In genomic region chr9:64612984-64613649, GRCm38 (mm10) we compare ENCODE assay signal across 13 mouse cellular contexts.
A peak's percentile ranks its signal among the peaks of the same experiment; 100 is the strongest.
DNase-seq lines count a peak whose midpoint lies in the region; ATAC-seq and TF ChIP-seq lines count a peak whose summit lies in the region.
"Had no signal": no experiment of that assay in that cellular context is flagged by ENCODE, and none has a peak within 500 bp of the region (broad histone marks: within the 10 kb centered on the region; RNA-seq: fewer than 3 reads in every experiment).

No protein-coding gene starts in this region.

- intact Hi-C loops in heart, postnatal 10 days (cut with DNase I), result no loop called here

- no peaks in the 10 kb centered on the region for H3K9me3 ChIP-seq in heart, postnatal 0 days (replicated peaks; ENCODE audit: control insufficient read depth, low read length)
- no peaks in the 10 kb centered on the region for H3K9me3 ChIP-seq in heart, embryonic 12.5 days (replicated peaks)
- no peaks in the 10 kb centered on the region for H3K9me3 ChIP-seq in midbrain, embryonic 13.5 days
- no peaks in the 10 kb centered on the region for H3K9me3 ChIP-seq in midbrain, embryonic 11.5 days (ENCODE audit: control insufficient read depth, low read length)
- H3K9me3 ChIP-seq: embryonic facial prominence, embryonic 10.5 days had no signal

- no peak for ATAC-seq in heart, postnatal 0 days (ENCODE audit: insufficient read depth, low read depth)
- ATAC-seq in heart, embryonic 12.5 days (ENCODE audit: insufficient number of reproducible peaks, low FRiP score), result no peak
- peak; percentile 24; the same call in 1 of the 2 replicates for ATAC-seq in midbrain, embryonic 13.5 days
- no peak for ATAC-seq in midbrain, embryonic 11.5 days (ENCODE audit: low FRiP score)

- H3K27me3 ChIP-seq in heart, postnatal 0 days (ENCODE audit: control insufficient read depth, insufficient read depth, low read length), result no peaks in the 10 kb centered on the region
- peaks cover 12% of the 10 kb centered on the region; the same call in 1 of the 2 replicates for H3K27me3 ChIP-seq in heart, embryonic 12.5 days (replicated peaks)
- H3K27me3 ChIP-seq in midbrain, embryonic 13.5 days, result peaks cover 35% of the 10 kb centered on the region
- peaks cover 5% of the 10 kb centered on the region; the same call in 1 of the 2 replicates for H3K27me3 ChIP-seq in midbrain, embryonic 11.5 days (ENCODE audit: control insufficient read depth, insufficient read depth, low read length)
- H3K27me3 ChIP-seq: Patski had no signal

- no peak overlapping the region for H3K4me2 ChIP-seq in heart, postnatal 0 days (ENCODE audit: low read depth, low read length)
- H3K4me2 ChIP-seq in heart, embryonic 12.5 days, result no peak overlapping the region
- H3K4me2 ChIP-seq in midbrain, embryonic 13.5 days (replicated peaks), result peak overlapping the region; percentile 32
- H3K4me2 ChIP-seq in midbrain, embryonic 11.5 days, result no peak overlapping the region

- H3K36me3 ChIP-seq in heart, postnatal 0 days (replicated peaks; ENCODE audit: control insufficient read depth, insufficient read depth, low read length), result no peaks in the 10 kb centered on the region
- H3K36me3 ChIP-seq in heart, embryonic 12.5 days, result no peaks in the 10 kb centered on the region
- H3K36me3 ChIP-seq in midbrain, embryonic 13.5 days, result no peaks in the 10 kb centered on the region
- no peaks in the 10 kb centered on the region for H3K36me3 ChIP-seq in midbrain, embryonic 11.5 days (ENCODE audit: control insufficient read depth, insufficient read depth, low read length)
- H3K36me3 ChIP-seq: embryonic facial prominence, embryonic 10.5 days had no signal

- H3K27ac ChIP-seq in heart, postnatal 0 days (ENCODE audit: low read depth), result no peak overlapping the region
- no peak overlapping the region for H3K27ac ChIP-seq in heart, embryonic 12.5 days (ENCODE audit: poor library complexity, severe bottlenecking)
- H3K27ac ChIP-seq in midbrain, embryonic 13.5 days, result peak overlapping the region; percentile 72
- H3K27ac ChIP-seq in midbrain, embryonic 11.5 days (ENCODE audit: low read depth, low read length), result no peak overlapping the region
- H3K27ac ChIP-seq: embryonic facial prominence, embryonic 10.5 days had no signal

- no peak overlapping the region for H3K9ac ChIP-seq in heart, postnatal 0 days (replicated peaks; ENCODE audit: low read depth, low read length)
- H3K9ac ChIP-seq in heart, embryonic 12.5 days, result no peak overlapping the region
- no peak overlapping the region for H3K9ac ChIP-seq in midbrain, embryonic 13.5 days (replicated peaks)
- no peak overlapping the region for H3K9ac ChIP-seq in midbrain, embryonic 11.5 days (ENCODE audit: low read length)

- no peak for DNase-seq in heart, postnatal 0 days (ENCODE audit: low spot score)
- no peak for DNase-seq in midbrain, embryonic 11.5 days (ENCODE audit: low spot score, missing footprints)
- peak; percentile 91 for DNase-seq in brain, embryonic 14.5 days (ENCODE audit: low read depth)
- peak; percentile 18 for DNase-seq in naive thymus-derived CD4-positive, alpha-beta T cell, adult 2 months (ENCODE audit: low read depth)
- no peak for DNase-seq in c-Kit-positive CD71-positive TER-119-positive erythroid progenitor cells, embryonic 14.5 days (ENCODE audit: low spot score)
- no peak for DNase-seq in heart, postnatal 10 days
- DNase-seq: heart, postnatal 14 days; lung, adult 2 months; thymus, postnatal 25 days had no signal

- peak; percentile 19; the same call in 1 of the 2 replicates for TF ChIP-seq CTCF in heart, postnatal 0 days (IDR thresholded peaks at IDR 0.05; ENCODE audit: low read depth)
- TF ChIP-seq CTCF in brain, embryonic 14.5 days (IDR thresholded peaks at IDR 0.05; ENCODE audit: borderline replicate concordance, extremely low read depth, insufficient read depth, insufficient read length), result peak; percentile 13; the same call in 1 of the 2 replicates

- 49% methylated on average over 7 of the region's 7 CpGs for WGBS in heart, postnatal 0 days
- 50% methylated on average over 7 of the region's 7 CpGs for WGBS in heart, embryonic 12.5 days
- 39% methylated on average over 7 of the region's 7 CpGs for WGBS in midbrain, embryonic 13.5 days
- 44% methylated on average over 7 of the region's 7 CpGs for WGBS in midbrain, embryonic 11.5 days

- no peak for TF ChIP-seq POLR2A in brain, embryonic 14.5 days (IDR thresholded peaks at IDR 0.05; ENCODE audit: borderline replicate concordance, extremely low read depth, insufficient read depth, insufficient read length, poor library complexity, severe bottlenecking)

- H3K4me1 ChIP-seq in heart, postnatal 0 days (ENCODE audit: control insufficient read depth, insufficient read depth), result no peaks in the 10 kb centered on the region
- 0 out of 2 replicates have a peak, but pooled peaks cover 3% of the 10 kb centered on the region for H3K4me1 ChIP-seq in heart, embryonic 12.5 days (replicated peaks)
- H3K4me1 ChIP-seq in midbrain, embryonic 13.5 days (replicated peaks), result peaks cover 52% of the 10 kb centered on the region
- H3K4me1 ChIP-seq in midbrain, embryonic 11.5 days (ENCODE audit: control insufficient read depth, insufficient read depth, low read length), result peaks cover 20% of the 10 kb centered on the region

- no peak for TF ChIP-seq EP300 in heart, postnatal 0 days (IDR thresholded peaks at IDR 0.05; ENCODE audit: low read depth)

- H3K4me3 ChIP-seq in heart, postnatal 0 days (ENCODE audit: low read depth, low read length), result no peak overlapping the region
- no peak overlapping the region for H3K4me3 ChIP-seq in heart, embryonic 12.5 days
- H3K4me3 ChIP-seq in midbrain, embryonic 13.5 days (replicated peaks), result no peak overlapping the region
- H3K4me3 ChIP-seq in midbrain, embryonic 11.5 days (ENCODE audit: low read depth, low read length), result no peak overlapping the region
- H3K4me3 ChIP-seq: embryonic facial prominence, embryonic 10.5 days had no signal

Comparison
In these comparisons a context has a peak if more than half of its experiments do, and no peak if none do; other contexts are left out.
1. DNase-seq: peak in brain, embryonic 14.5 days (single experiment) and naive thymus-derived CD4-positive, alpha-beta T cell, adult 2 months (single experiment); none in heart, postnatal 0 days (single experiment), midbrain, embryonic 11.5 days (single experiment), c-Kit-positive CD71-positive TER-119-positive erythroid progenitor cells, embryonic 14.5 days (single experiment) and heart, postnatal 10 days (0 of 2).